37 mouse cellular contexts compared by ENCODE assay signal in genomic region chr10:79597936-79598230, GRCm38 (mm10). TPM values are rescaled to one million over a fixed set of nuclear protein-coding genes. Genes with fewer than 3 reads are reported as not detected.
"Had no signal": no experiment of that assay in that cellular context is flagged by ENCODE, and none has a peak within 500 bp of the region (broad histone marks: within the 10 kb centered on the region; RNA-seq: fewer than 3 reads in every experiment).

No protein-coding gene starts in this region.

- H3K4me2 ChIP-seq: heart, embryonic 11.5 days; heart, embryonic 13.5 days; heart, embryonic 15.5 days; hindbrain, embryonic 13.5 days; hindbrain, embryonic 15.5 days; kidney, embryonic 15.5 days; limb, embryonic 13.5 days; limb, embryonic 15.5 days had no signal

- H3K36me3 ChIP-seq: heart, embryonic 13.5 days; heart, embryonic 15.5 days; hindbrain, embryonic 13.5 days; hindbrain, embryonic 15.5 days; kidney, embryonic 15.5 days; limb, embryonic 13.5 days; limb, embryonic 15.5 days had no signal

- H3K9ac ChIP-seq: heart, embryonic 13.5 days; heart, embryonic 15.5 days; hindbrain, embryonic 15.5 days; kidney, embryonic 15.5 days; limb, embryonic 13.5 days; limb, embryonic 15.5 days had no signal

- H3K9me3 ChIP-seq: heart, embryonic 13.5 days; heart, embryonic 15.5 days; hindbrain, embryonic 13.5 days; hindbrain, embryonic 15.5 days; kidney, embryonic 15.5 days; limb, embryonic 13.5 days; limb, embryonic 15.5 days had no signal

- ATAC-seq: forebrain, embryonic 16.5 days; intestine, embryonic 16.5 days had no signal

- H3K4me1 ChIP-seq: heart, embryonic 13.5 days; heart, embryonic 15.5 days; kidney, embryonic 15.5 days; limb, embryonic 13.5 days had no signal

- DNase-seq: gastrocnemius, postnatal 14 days; gastrocnemius, postnatal 36 days; heart, adult 11 months; heart, adult 2 months; heart, postnatal 14 days; heart, postnatal 36 days; kidney, adult 11 months; kidney, adult 2 months; kidney, adult 9 months; kidney, postnatal 14 days; kidney, postnatal 36 days; layer of hippocampus, adult 9-11 months; layer of hippocampus, postnatal 36 days; left cerebral cortex, postnatal 4 days had no signal

- H3K27ac ChIP-seq: heart, adult 2 months; heart, embryonic 13.5 days; heart, embryonic 15.5 days; hindbrain, embryonic 13.5 days; hindbrain, embryonic 15.5 days; hindbrain, postnatal 0 days; kidney, embryonic 15.5 days; kidney, postnatal 0 days; limb, embryonic 13.5 days; limb, embryonic 15.5 days had no signal

- H3K4me3 ChIP-seq: heart, adult 2 months; heart, embryonic 13.5 days; heart, embryonic 15.5 days; hindbrain, embryonic 13.5 days; hindbrain, embryonic 15.5 days; kidney, embryonic 15.5 days; limb, embryonic 13.5 days; limb, embryonic 15.5 days had no signal

RNA-seq across cellular contexts. Expression of gene Theg, which starts 10.8 kb away (rescaled TPM):
- total RNA-seq: gastrocnemius, adult 18-20 months; gastrocnemius, adult 8-10 months; gastrocnemius, postnatal 14 days; gastrocnemius, postnatal 36 days; heart, adult 2 months; heart, postnatal 14 days; heart, postnatal 36 days; hematopoietic stem cell, adult 5-6 weeks; hindbrain, postnatal 0 days; layer of hippocampus, postnatal 14 days; left cerebral cortex, postnatal 25 days; left cerebral cortex, postnatal 4 days had no signal
- polyA plus RNA-seq: forebrain, embryonic 16.5 days; heart, embryonic 11.5 days; heart, embryonic 13.5 days; heart, embryonic 15.5 days; heart, postnatal 0 days; hindbrain, embryonic 11.5 days; hindbrain, embryonic 13.5 days; hindbrain, embryonic 15.5 days; hindbrain, postnatal 0 days; intestine, embryonic 14.5 days; intestine, embryonic 16.5 days; kidney, adult 2 months; kidney, embryonic 15.5 days; kidney, postnatal 0 days; large intestine, adult 2 months; limb, embryonic 11.5 days; limb, embryonic 13.5 days; limb, embryonic 15.5 days had no signal

RNA-seq across cellular contexts. Expression of gene C2cd4c, which starts 15.9 kb away (rescaled TPM):
- total RNA-seq: heart, postnatal 14 days had no signal
- polyA plus RNA-seq: heart, embryonic 11.5 days; heart, embryonic 13.5 days; heart, embryonic 15.5 days; heart, postnatal 0 days; kidney, embryonic 15.5 days; limb, embryonic 11.5 days; limb, embryonic 15.5 days had no signal

RNA-seq across cellular contexts. Expression of gene Shc2, which starts 39.8 kb away (rescaled TPM):
- total RNA-seq: hematopoietic stem cell, adult 5-6 weeks had no signal

RNA-seq across cellular contexts. Expression of gene Odf3l2, which starts 47.7 kb away (rescaled TPM):
- total RNA-seq: heart, adult 2 months; heart, postnatal 14 days; heart, postnatal 36 days; hematopoietic stem cell, adult 5-6 weeks had no signal
- polyA plus RNA-seq: gonadal fat pad, adult 2 months; heart, adult 2 months; heart, embryonic 11.5 days; heart, embryonic 13.5 days; heart, embryonic 15.5 days; heart, postnatal 0 days; hindbrain, embryonic 11.5 days; hindbrain, embryonic 13.5 days; intestine, embryonic 14.5 days; intestine, embryonic 16.5 days; kidney, embryonic 15.5 days; kidney, postnatal 0 days; limb, embryonic 11.5 days; limb, embryonic 13.5 days had no signal
